Mouse (Mus musculus) neural tube, embryonic 12.5 days (tissue): ENCODE measurements around the gene Nt5c3. TPM values are rescaled to one million over a fixed set of nuclear protein-coding genes. Genes with fewer than 3 reads are reported as not detected.

Experiments
- ATAC-seq: fragments of 200-750 bp; cut with Nextera tagmentation; 2 replicates; pipeline ENCODE4 v1.8.0; 2017; ENCODE audit warnings: low read depth, mild to moderate bottlenecking, moderate TSS enrichment, moderate library complexity; ENCODE audit not compliant: low FRiP score
- H3K27ac ChIP-seq: fragments of 300-500 bp; sonication (generic); 2 replicates; pipeline ENCODE4 v1.5.1; 2016
- H3K27me3 ChIP-seq: fragments of 300-500 bp; sonication (generic); replicated peaks from 2 replicates; pipeline ENCODE4 v1.6.1; 2016; ENCODE audit warnings: mild to moderate bottlenecking
- H3K36me3 ChIP-seq: fragments of 300-500 bp; sonication (generic); 2 replicates; pipeline ENCODE4 v1.6.1; 2016; ENCODE audit warnings: mild to moderate bottlenecking
- H3K4me1 ChIP-seq: fragments of 300-500 bp; sonication (generic); 2 replicates; pipeline ENCODE4 v1.6.1; 2016
- H3K4me2 ChIP-seq: fragments of 300-500 bp; sonication (generic); replicated peaks from 2 replicates; pipeline ENCODE4 v1.6.1; 2016; ENCODE audit warnings: mild to moderate bottlenecking
- H3K4me3 ChIP-seq: fragments of 300-500 bp; sonication (generic); 2 replicates; pipeline ENCODE4 v1.5.1; 2016
- H3K9ac ChIP-seq: fragments of 300-500 bp; sonication (generic); 2 replicates; pipeline ENCODE4 v1.6.1; 2016; ENCODE audit warnings: mild to moderate bottlenecking
- H3K9me3 ChIP-seq: fragments of 300-500 bp; sonication (generic); 2 replicates; pipeline ENCODE4 v1.6.1; 2016; ENCODE audit warnings: mild to moderate bottlenecking
- WGBS: fragments of 180-500 bp; shearing (Covaris S2); methylation state at CpG from one replicate; pipeline ENCODE4 v1.1.7; 2016; 5-methylcytosine and 5-hydroxymethylcytosine counted together
- polyA plus RNA-seq: library from polyadenylated mRNA; unstranded; fragments of >200 nt; fragmentation: Nextera tagmentation; extraction: Ambion mirVana; gene quantifications from 2 replicates; pipeline ENCODE4 v1.2.1, GENCODE M21; 2016

Nt5c3 gene
- 102 and 106 TPM in 2 replicates for polyA plus RNA-seq

DNA sequence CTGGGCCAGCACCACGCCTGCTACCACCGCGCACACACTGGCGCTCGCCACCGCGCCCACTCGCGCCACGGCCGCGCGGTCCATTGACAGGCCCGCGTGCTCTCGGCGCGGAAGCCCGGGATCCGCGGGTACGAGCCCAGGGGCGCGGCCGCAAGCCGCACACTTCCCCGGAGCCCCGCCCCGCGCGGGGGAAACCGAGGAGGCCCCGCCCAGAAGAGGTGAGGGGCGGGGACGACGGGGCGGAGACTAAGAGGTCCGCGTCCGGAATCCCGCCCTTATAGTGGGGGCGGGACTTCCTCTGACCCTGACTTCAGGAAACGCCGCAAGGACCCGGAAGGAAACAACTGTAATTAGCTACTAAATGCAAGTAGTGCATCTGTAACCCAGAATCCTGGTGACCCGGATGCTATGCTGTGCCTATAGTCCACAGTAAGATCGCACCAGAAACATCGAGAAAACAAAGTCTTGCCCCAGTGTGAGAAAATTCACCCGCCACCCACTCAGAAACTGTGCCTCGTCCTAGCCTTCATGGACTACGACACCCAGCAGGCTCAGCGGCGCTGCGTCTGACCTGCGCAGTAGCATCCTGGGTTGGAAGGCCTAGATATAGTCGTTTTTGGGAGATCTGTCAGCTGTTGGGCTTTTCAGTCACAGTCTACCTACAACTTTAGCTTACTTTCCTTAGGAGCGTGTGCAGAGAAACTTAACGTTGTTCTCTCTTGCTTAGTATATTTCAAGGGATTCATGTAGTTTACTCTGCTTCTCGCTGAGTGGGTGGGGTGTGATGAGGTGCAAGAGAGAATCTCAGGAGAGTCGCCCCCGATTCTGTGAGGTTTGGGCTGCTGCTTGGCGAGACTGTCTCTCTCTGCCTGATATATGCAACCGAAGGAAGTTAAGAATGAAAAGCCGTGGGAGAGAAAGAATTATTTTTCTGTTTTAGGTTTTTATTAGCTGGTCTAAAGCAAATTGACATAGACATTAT lies at the start of gene Nt5c3, which contains the start of gene Vmn1r4:
Gene Nt5c3 (minus strand): TSS at position 207 of the 982 bp plus-strand sequence.
Gene Vmn1r4 (plus strand): TSS at position 290 of the 982 bp plus-strand sequence.
- peak within 1 kb of the TSS; percentile 72 for H3K9ac ChIP-seq
- 0 out of 2 replicates have a peak, but pooled peaks cover 3% of the 10 kb centered on the region for H3K4me1 ChIP-seq
- 4% methylated on average over 64 of the region's 64 CpGs for WGBS
- no peaks in the 10 kb centered on the region for H3K36me3 ChIP-seq
- peak within 1 kb of the TSS; percentile 11 for H3K27ac ChIP-seq
- peak; percentile 97 for ATAC-seq
- peak within 1 kb of the TSS; percentile 63 for H3K4me2 ChIP-seq
- H3K4me3 ChIP-seq: peak within 1 kb of the TSS; percentile 60
- no peaks in the 10 kb centered on the region for H3K27me3 ChIP-seq
- no peaks in the 10 kb centered on the region for H3K9me3 ChIP-seq

DNA sequence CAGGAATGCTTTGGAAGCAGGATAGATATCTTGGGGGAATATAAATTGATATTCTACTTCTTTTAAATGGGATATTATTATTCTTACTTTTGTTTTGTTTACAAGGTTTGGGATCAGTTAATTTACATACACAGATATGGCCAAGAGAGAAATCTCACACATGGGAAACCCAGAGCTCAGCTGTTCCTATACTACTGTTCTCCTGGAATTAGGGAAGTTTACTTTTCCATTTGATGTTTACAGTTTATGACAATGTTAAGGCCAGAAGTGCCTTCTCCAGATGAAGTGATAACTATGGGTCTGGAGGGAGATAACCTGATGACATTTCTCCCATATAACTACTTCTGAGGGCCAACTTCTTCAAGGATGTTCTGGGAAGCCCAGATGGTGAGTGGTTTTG lies 46.2 kb upstream of the Nt5c3 start, which contains the start of gene Vmn1r5:
Gene Vmn1r5 (plus strand): TSS at position 301 of the 400 bp plus-strand sequence.
- no peaks in the 10 kb centered on the region for H3K9me3 ChIP-seq
- H3K4me3 ChIP-seq: no peak within 1 kb of the TSS
- H3K27ac ChIP-seq: no peak within 1 kb of the TSS
- no peak for ATAC-seq
- H3K4me1 ChIP-seq: no peaks in the 10 kb centered on the region
- H3K36me3 ChIP-seq: no peaks in the 10 kb centered on the region
- H3K27me3 ChIP-seq: no peaks in the 10 kb centered on the region
- no peak within 1 kb of the TSS for H3K4me2 ChIP-seq
- no peak within 1 kb of the TSS for H3K9ac ChIP-seq

DNA sequence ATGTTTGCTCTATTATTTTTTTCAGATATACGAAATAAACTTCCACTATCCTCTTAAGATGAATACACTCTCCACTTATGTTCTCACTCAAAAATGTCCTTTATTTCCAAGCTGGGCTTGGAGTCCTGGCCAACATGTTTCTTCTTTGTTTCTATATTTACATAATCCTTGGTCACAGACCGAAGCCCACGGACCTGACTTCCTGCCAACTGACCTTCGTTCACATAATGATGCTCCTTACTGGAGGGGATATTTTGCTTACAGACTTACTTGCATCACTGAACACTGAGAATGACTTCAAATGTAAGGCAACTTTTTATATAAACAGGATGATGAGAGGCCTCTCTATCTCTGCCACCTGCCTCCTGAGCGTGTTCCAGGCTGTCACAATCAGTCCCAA lies 32.7 kb upstream of the Nt5c3 start:
- 84% methylated on average over 5 of the region's 5 CpGs for WGBS
- ATAC-seq: no peak
- no peak overlapping the region for H3K9ac ChIP-seq
- no peaks in the 10 kb centered on the region for H3K4me1 ChIP-seq
- no peak overlapping the region for H3K4me2 ChIP-seq
- no peaks in the 10 kb centered on the region for H3K9me3 ChIP-seq
- H3K27ac ChIP-seq: no peak overlapping the region
- no peaks in the 10 kb centered on the region for H3K36me3 ChIP-seq
- no peaks in the 10 kb centered on the region for H3K27me3 ChIP-seq
- H3K4me3 ChIP-seq: no peak overlapping the region

DNA sequence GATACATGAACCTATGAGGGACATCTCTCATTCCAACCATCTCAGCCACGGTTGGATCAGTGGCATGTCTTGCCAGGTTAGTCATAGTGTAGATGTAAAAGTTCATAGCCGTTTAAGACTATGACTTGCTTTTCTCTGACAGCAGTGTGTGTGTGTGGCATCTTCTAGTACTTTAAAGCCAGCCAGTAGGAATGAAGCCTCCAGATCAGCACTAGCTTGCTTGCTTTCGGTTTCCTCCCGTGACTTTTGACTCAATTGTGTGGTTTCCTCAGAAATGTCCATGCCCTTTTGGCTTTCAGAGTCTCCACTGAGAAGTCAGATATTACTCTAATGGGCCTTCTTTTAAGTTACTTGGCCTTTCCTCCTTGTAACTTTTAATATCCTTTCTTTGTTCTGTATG lies 10.6 kb upstream of the Nt5c3 start:
- Histone ChIP-seq H3K4me1 (no peaks in the 10 kb centered on the region), H3K27ac (no peak overlapping the region), H3K27me3 (no peaks in the 10 kb centered on the region), H3K4me3 (no peak overlapping the region), H3K9me3 (no peaks in the 10 kb centered on the region), H3K36me3 (no peaks in the 10 kb centered on the region), H3K4me2 (no peak overlapping the region), H3K9ac (no peak overlapping the region)
- no peak for ATAC-seq
- WGBS: 84% methylated on average over 4 of the region's 4 CpGs

DNA sequence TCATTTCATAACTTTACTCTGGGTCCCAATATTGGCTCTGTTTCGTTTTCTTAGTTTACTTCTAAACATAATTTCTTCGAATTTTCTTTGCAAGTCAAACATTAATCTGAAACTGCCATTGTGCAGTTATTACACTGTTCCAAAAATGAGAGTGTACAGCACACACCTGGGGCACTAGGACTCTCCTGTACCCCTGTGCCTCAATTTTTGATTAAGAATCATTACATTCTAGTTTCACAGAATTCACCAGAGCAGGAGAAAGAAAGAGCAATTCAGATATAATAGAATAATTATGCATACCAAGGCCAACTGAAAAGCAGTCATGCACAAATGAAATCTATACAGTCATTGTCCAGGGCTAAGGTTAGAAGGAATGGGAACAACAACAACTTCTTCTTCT lies 8.7 kb upstream of the Nt5c3 start:
- no peak for ATAC-seq
- Histone ChIP-seq H3K27me3 (no peaks in the 10 kb centered on the region), H3K9ac (no peak overlapping the region), H3K4me1 (no peaks in the 10 kb centered on the region), H3K4me2 (no peak overlapping the region), H3K9me3 (no peaks in the 10 kb centered on the region), H3K27ac (no peak overlapping the region), H3K36me3 (no peaks in the 10 kb centered on the region), H3K4me3 (no peak overlapping the region)
- 66% methylated on average over 2 of the region's 2 CpGs for WGBS

DNA sequence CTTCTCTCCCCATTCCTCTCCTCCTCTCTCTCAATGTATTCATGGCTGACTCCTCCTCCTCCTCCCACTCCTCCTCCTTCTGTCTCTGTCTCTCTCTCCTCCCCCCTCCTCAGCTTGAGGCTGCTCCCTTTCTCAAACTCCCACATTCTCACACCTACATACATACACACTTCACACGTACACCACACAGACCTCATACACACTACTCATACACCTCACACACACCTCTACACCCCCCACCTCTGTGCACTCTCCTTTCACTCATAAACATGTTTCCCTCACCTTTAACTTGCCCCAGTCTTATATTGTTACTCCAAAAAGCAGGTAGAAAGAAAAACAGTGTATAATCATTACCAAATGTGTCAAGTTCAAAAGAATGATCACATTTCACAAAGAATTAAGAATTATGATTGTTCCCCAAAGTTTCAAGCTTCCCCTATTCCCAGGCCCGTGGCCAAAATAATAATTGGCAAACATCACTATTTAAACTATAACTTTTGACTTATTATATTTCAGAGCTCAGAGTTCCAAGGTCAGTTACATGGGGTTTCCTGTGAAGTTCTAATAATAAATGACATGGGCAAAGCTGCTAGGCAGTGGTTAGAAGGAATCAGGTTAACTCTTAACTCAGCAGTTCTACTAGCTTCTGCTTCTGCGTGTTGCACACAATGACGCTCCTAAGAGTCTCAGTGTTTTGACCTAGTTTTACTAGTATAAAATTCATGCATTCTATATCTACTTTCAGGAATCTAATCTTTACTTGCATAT lies 8.1 kb upstream of the Nt5c3 start:
- Histone ChIP-seq H3K4me3 (no peak overlapping the region), H3K36me3 (no peaks in the 10 kb centered on the region), H3K9me3 (no peaks in the 10 kb centered on the region), H3K9ac (no peak overlapping the region), H3K4me1 (no peaks in the 10 kb centered on the region), H3K4me2 (no peak overlapping the region), H3K27me3 (no peaks in the 10 kb centered on the region), H3K27ac (no peak overlapping the region)
- WGBS: 73% methylated on average over 4 of the region's 4 CpGs
- ATAC-seq: no peak

DNA sequence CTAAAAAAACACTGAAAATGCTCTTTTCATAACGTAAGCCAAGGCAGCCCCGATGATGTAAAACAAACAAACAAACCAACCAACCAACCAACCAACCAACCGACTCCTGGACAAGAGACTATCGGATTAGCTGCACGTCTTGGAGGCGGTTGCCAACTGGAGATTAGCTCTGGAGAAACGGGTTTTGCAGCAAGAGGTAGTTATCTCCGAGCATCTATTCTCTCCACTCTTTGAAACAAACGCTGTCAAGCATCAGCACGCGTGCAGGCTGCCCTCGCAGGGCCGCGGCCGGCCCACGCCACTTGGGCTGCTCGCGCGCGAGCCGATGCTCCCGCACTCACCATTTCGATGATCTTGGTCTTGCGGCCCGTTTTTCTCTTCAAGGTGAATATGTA lies 404 bp downstream of the Nt5c3 start:
- peak overlapping the region; percentile 72 for H3K9ac ChIP-seq
- no peak overlapping the region for H3K27ac ChIP-seq
- H3K4me1 ChIP-seq: 0 out of 2 replicates have a peak, but pooled peaks cover 3% of the 10 kb centered on the region
- under 1% methylated on average over 25 of the region's 25 CpGs for WGBS
- no peaks in the 10 kb centered on the region for H3K27me3 ChIP-seq
- ATAC-seq: no peak
- peak overlapping the region; percentile 63 for H3K4me2 ChIP-seq
- H3K36me3 ChIP-seq: no peaks in the 10 kb centered on the region
- no peaks in the 10 kb centered on the region for H3K9me3 ChIP-seq
- H3K4me3 ChIP-seq: peak overlapping the region; percentile 60

DNA sequence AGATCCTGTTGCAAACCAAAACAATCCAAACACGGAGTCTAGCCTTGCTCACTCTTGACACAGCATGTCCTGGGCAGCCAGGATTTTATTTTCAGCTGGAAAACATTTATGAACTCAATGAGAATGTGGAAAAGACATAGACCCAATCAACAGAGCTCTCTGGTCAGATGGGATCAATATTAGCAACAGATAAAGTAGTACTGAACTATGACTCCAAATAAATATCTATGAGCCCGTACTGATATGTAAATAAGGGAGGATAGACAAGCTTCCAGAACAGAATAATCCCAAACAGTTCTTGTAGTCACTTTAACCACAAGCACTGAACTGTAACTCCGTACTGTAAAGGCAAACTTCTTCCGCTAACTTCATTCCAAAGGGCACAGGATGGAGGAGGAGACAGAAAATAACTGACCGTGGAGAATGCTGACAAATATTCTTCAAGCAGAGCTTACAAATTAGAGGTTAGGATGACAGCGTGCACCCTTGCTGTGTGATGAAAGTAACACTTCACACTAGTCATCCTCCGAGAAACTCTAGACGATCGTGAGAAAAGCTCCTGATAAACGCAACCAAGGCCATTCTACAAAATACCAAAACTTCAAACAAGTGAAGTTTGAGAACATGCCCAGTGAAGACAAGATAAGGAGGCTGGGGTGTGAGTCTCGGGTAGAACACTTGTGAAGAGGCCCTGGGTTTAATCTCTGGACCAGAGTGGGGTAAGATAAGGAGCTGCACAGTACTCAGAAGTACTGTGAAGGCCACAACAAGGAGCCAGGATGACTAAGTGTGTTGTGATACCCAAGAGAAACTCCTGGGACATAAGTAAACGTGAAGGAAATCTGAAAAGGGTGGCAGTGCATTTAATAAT lies 3.3 kb downstream of the Nt5c3 start:
- ATAC-seq: no peak
- WGBS: 85% methylated on average over 12 of the region's 12 CpGs

DNA sequence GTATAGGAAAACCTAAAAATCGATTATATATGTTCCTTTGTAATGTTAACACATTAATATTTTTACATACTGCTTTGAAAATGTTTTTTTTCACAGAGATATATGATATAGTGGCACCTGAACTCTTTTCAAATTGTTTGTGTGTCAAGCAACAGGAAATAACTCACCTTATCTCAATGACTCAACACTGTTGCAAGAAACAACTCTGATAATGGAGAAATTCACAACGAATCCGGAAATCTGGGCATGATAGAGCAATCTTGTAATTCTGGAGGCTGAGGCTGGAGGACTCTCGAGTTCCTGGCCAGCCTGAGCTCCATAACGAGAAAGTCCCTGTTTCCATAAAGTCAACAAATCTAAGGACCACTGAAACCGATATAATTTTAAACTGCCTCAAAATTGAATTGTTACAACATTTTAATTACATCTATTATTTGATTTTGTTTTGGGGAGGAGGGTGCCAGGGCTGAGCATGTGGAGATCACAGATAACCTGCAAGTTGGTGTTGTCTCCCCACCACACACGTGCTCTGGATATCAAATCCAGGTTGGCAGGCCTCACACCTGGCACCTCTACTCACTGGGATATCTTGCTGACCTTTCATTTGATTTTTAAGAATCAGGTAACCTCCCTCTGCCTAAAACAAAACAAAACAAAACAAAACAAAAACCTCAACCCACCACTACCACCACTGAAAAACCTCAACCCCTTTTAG lies 4.2 kb downstream of the Nt5c3 start:
- WGBS: 90% methylated on average over 7 of the region's 7 CpGs
- H3K27me3 ChIP-seq: no peaks in the 10 kb centered on the region
- no peak for ATAC-seq
- H3K4me1 ChIP-seq: 0 out of 2 replicates have a peak, but pooled peaks cover 3% of the 10 kb centered on the region
- no peak overlapping the region for H3K4me3 ChIP-seq
- H3K27ac ChIP-seq: no peak overlapping the region
- H3K9me3 ChIP-seq: no peaks in the 10 kb centered on the region
- H3K36me3 ChIP-seq: no peaks in the 10 kb centered on the region
- H3K4me2 ChIP-seq: no peak overlapping the region
- H3K9ac ChIP-seq: no peak overlapping the region

More for the DNA sequence above, 3.3 kb downstream of the Nt5c3 start:
- Histone ChIP-seq H3K4me1 (0 out of 2 replicates have a peak, but pooled peaks cover 3% of the 10 kb centered on the region), H3K9ac (no peak overlapping the region), H3K9me3 (no peaks in the 10 kb centered on the region), H3K4me3 (no peak overlapping the region), H3K27ac (no peak overlapping the region), H3K36me3 (no peaks in the 10 kb centered on the region), H3K4me2 (no peak overlapping the region), H3K27me3 (no peaks in the 10 kb centered on the region)

DNA sequence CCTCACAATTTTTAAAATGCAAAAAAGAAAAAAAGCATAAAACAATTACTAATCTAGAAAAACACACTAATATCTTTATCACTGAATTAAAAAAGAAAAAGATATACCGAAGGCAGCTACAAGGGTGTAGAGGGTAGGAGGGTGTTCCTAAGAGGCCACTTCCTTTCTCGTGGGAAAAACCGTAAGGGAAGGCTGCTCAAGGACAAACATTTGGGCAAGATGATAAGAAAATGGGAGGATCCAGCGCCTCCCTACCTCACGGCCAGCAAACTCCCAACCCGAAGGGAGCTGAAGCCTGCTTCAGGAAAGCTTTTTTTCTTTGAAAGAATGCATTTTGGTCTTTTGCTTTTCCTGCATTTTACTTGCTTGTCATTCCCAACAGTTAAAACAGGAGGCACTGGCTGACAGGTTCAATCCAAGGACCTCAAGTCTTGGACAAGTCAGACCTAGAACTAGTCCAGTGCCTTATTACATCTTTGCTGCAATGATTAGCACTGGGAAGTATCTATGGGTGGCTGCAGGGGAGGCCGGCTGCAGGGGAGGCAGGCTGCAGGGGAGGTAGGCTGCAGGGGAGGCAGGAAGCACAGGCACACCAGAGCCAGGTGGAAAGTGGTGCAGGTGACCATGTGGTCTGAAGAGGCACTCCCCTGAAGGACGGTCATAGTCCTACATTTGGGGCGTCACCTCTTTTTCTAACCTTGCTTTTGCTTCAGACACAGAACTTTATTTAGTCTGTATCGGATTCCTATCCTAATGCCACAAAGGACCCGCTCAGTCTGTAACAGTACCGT lies 6.0 kb downstream of the Nt5c3 start:
- Histone ChIP-seq H3K27ac (no peak overlapping the region), H3K4me1 (0 out of 2 replicates have a peak, but pooled peaks cover 3% of the 10 kb centered on the region), H3K4me3 (no peak overlapping the region), H3K4me2 (no peak overlapping the region), H3K9ac (no peak overlapping the region), H3K9me3 (no peaks in the 10 kb centered on the region), H3K27me3 (no peaks in the 10 kb centered on the region), H3K36me3 (no peaks in the 10 kb centered on the region)
- WGBS: 84% methylated on average over 12 of the region's 12 CpGs
- ATAC-seq: no peak
